Mouse (Mus musculus) lung, embryonic 16.5 days (tissue): ENCODE results near the gene Cdca7l. TPM values are rescaled to one million over a fixed set of nuclear protein-coding genes. Genes with fewer than 3 reads are reported as not detected.
A peak's percentile ranks its signal among the peaks of the same experiment; 100 is the strongest.

ENCODE experiments used
- ATAC-seq: fragments of 200-750 bp; cut with Nextera tagmentation; 2 replicates; pipeline ENCODE4 v1.8.0; 2017; ENCODE audit warnings: low read depth, mild to moderate bottlenecking, moderate library complexity
- H3K27ac ChIP-seq: fragments of 300-500 bp; sonication (generic); 2 replicates; pipeline ENCODE4 v1.5.1; 2014; ENCODE audit warnings: mild to moderate bottlenecking, control low read depth, low read length
- H3K27me3 ChIP-seq: fragments of 300-500 bp; sonication (generic); 2 replicates; pipeline ENCODE4 v1.6.1; 2014; ENCODE audit warnings: low read depth, low read length, mixed read lengths; ENCODE audit not compliant: control insufficient read depth, insufficient read depth
- H3K36me3 ChIP-seq: fragments of 300-500 bp; sonication (generic); 2 replicates; pipeline ENCODE4 v1.6.1; 2014; ENCODE audit warnings: low read length; ENCODE audit not compliant: control insufficient read depth, insufficient read depth
- H3K4me1 ChIP-seq: fragments of 300-500 bp; sonication (generic); replicated peaks from 2 replicates; pipeline ENCODE4 v1.6.1; 2014; ENCODE audit warnings: low read length, mixed read lengths; ENCODE audit not compliant: control insufficient read depth, insufficient read depth
- H3K4me2 ChIP-seq: fragments of 300-500 bp; sonication (generic); 2 replicates; pipeline ENCODE4 v1.6.1; 2014; ENCODE audit warnings: low read depth, low read length, control low read depth
- H3K4me3 ChIP-seq: fragments of 300-500 bp; sonication (generic); 2 replicates; pipeline ENCODE4 v1.5.1; 2014; ENCODE audit warnings: mild to moderate bottlenecking, low read length, control low read depth
- H3K9ac ChIP-seq: fragments of 300-500 bp; sonication (generic); 2 replicates; pipeline ENCODE4 v1.6.1; 2014; ENCODE audit warnings: low read length, control low read depth
- H3K9me3 ChIP-seq: fragments of 300-500 bp; sonication (generic); 2 replicates; pipeline ENCODE4 v1.6.1; 2016; ENCODE audit warnings: low read length; ENCODE audit not compliant: control insufficient read depth
- WGBS: fragments of 180-500 bp; shearing (Covaris S2); extraction: QIAGEN DNeasy Blood & Tissue Kit; methylation state at CpG from one replicate; pipeline ENCODE4 v1.1.7; 2014; 5-methylcytosine and 5-hydroxymethylcytosine counted together
- polyA plus RNA-seq: library from polyadenylated mRNA; unstranded; fragments of >200 nt; fragmentation: Nextera tagmentation; extraction: Ambion mirVana; gene quantifications from 2 replicates; pipeline ENCODE4 v1.2.1, GENCODE M21; 2015

The Cdca7l gene
- polyA plus RNA-seq, 1 experiment from 2014 or later = 54.6 TPM

DNA sequence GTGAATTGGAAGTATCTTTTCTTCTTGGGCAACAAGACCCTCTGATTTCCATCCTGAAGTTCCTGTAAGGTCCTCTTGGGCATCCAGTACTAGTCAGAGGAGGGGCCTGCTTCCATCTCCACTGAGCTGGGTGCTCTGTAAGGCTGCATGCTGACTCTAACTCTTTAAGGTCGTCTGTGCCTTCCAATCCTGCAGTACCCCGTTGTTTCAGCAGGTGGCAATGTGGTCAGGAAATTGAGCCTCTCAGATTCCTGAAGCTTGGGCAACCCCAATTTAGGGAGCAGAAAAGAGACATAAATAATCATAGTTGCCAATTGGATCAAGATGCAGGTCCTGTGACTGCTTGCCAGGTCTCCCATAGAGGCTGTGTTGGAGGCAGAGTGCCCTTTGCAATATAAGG lies 31.5 kb upstream of the Cdca7l start:
- no peak overlapping the region for H3K9ac ChIP-seq
- ATAC-seq = peak; percentile 57; the same call in 1 of the 2 replicates
- H3K4me3 ChIP-seq = no peak overlapping the region
- no peaks in the 10 kb centered on the region for H3K36me3 ChIP-seq
- H3K9me3 ChIP-seq = no peaks in the 10 kb centered on the region
- 0% methylated on average over 2 of the region's 2 CpGs for WGBS
- H3K27ac ChIP-seq = no peak overlapping the region
- no peaks in the 10 kb centered on the region for H3K4me1 ChIP-seq
- no peaks in the 10 kb centered on the region for H3K27me3 ChIP-seq
- no peak overlapping the region for H3K4me2 ChIP-seq

DNA sequence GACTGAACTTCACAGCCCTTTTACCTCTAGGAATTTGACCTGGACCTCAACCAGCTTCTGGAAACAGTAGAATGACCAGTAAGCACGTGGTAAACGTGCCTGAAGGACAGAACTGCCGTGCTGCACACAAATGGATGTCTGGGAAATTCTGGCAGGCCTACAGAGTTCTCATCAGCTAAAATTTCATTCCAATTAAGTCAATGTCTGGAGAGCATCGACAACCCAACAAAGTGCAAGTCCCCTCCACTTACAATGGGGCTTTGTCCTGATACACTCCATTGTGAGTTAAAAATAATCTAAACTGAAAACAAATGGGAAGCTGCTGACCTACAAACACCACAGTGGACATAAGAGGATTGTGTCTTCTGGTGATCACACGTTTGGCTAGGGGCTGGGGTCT lies 27.2 kb upstream of the Cdca7l start:
- WGBS = 43% methylated on average over 5 of the region's 5 CpGs
- ATAC-seq = no peak
- no peaks in the 10 kb centered on the region for H3K4me1 ChIP-seq
- H3K9ac ChIP-seq = no peak overlapping the region
- no peak overlapping the region for H3K4me2 ChIP-seq
- H3K27ac ChIP-seq = no peak overlapping the region
- H3K27me3 ChIP-seq = no peaks in the 10 kb centered on the region
- no peaks in the 10 kb centered on the region for H3K9me3 ChIP-seq
- no peaks in the 10 kb centered on the region for H3K36me3 ChIP-seq
- no peak overlapping the region for H3K4me3 ChIP-seq

DNA sequence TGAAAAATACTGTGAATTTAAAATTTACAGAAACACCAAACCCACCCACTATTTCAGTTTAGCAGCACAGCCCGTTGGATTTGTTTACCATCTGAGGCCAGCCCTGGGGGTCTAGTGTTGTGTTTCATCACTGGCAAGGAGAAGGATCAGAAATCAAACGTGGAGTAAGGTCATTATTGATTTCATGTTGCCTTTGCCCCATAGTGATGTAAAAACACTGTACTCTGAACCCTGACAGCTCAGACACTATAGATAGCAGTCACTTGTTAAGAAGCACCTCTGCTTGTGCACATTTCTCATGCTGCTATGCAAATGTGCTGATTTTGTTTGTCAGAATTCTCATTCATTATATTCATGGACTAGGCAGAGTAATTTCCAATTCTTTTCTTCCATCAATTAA lies 22.7 kb upstream of the Cdca7l start:
- no peak overlapping the region for H3K9ac ChIP-seq
- no peaks in the 10 kb centered on the region for H3K9me3 ChIP-seq
- WGBS = 22% methylated on average over 2 of the region's 2 CpGs

DNA sequence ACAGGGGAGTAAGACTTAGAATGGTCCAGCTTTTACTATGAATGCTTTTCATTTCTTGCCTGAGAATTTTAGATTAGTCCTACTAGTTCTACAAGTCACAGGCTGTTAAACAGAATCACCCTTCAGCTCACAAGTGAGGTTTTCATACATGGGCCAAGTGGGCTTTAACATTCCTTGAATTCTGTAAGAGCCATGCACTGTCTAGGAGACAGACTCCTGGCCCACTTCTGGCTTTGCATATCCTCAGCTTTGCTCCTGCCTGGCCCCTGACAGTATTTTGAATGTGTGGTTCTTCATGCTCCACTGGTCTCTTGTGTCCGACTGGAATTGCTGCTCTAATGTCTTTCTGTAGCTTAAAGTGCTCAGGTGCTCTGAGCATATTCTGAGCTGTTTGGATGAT lies 20.7 kb upstream of the Cdca7l start:
- Histone ChIP-seq H3K4me3 (no peak overlapping the region), H3K9me3 (no peaks in the 10 kb centered on the region), H3K9ac (no peak overlapping the region), H3K27ac (no peak overlapping the region), H3K36me3 (no peaks in the 10 kb centered on the region), H3K27me3 (no peaks in the 10 kb centered on the region), H3K4me1 (no peaks in the 10 kb centered on the region), H3K4me2 (no peak overlapping the region)
- 58% methylated on average over 1 of the region's 1 CpGs for WGBS
- no peak for ATAC-seq

More for the DNA sequence above, 22.7 kb upstream of the Cdca7l start:
- Histone ChIP-seq H3K27me3 (no peaks in the 10 kb centered on the region), H3K4me3 (no peak overlapping the region), H3K4me2 (no peak overlapping the region), H3K4me1 (no peaks in the 10 kb centered on the region), H3K36me3 (no peaks in the 10 kb centered on the region), H3K27ac (no peak overlapping the region)
- no peak for ATAC-seq

DNA sequence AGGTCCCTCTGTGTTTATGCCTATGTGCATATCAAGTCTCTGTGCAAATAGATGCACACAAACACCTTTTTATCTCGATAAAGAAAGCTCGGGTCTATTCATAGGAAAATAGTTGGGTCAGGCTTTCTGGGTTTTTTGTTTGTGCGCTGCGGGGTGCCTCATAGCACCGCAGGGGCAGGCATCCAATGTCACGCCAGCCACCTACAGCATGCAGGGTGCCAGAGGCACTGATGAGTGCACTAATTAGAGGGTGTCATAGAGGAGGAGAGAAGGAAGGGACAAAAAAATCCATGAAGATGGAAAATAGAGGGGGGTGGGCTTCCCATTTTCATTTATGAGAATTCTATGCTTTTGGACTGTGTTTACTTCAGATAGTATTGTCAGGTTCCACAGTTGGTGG lies 17.5 kb upstream of the Cdca7l start:
- 32% methylated on average over 6 of the region's 6 CpGs for WGBS
- no peak for ATAC-seq
- H3K36me3 ChIP-seq = no peaks in the 10 kb centered on the region

DNA sequence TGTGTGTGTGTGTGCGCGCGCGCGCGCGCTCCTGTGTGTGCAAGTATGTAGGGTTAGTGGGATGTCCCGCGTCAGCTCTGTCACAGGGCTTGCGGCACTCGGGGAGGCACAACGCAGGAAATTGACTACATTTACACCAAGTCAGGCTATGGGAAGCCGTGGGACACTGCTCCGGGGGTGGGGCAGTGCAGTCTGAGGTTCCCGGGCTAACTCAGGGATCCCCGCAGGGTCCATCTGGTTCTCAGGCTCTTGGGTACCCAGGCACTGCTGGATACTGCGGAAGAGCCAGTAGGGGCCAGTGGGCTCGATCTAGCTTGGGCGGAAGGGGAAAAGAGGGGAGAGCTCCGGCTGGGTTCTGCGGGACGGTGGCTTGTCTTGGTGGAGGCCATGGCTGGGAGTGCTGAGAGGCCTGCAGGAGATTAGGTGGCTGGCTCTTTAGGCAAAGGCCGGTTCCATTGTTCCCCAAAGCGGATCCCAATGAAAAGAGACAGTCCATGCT lies 15.5 kb upstream of the Cdca7l start:
- Histone ChIP-seq H3K9me3 (no peaks in the 10 kb centered on the region), H3K36me3 (no peaks in the 10 kb centered on the region), H3K27me3 (no peaks in the 10 kb centered on the region), H3K4me3 (peak overlapping the region; percentile 28), H3K4me1 (no peaks in the 10 kb centered on the region; the same call in 1 of the 2 replicates), H3K9ac (no peak overlapping the region; the same call in 1 of the 2 replicates), H3K4me2 (peak overlapping the region; percentile 56), H3K27ac (no peak overlapping the region)
- WGBS = 17% methylated on average over 24 of the region's 24 CpGs
- no peak for ATAC-seq

More for the DNA sequence above, 17.5 kb upstream of the Cdca7l start:
- Histone ChIP-seq H3K4me2 (no peak overlapping the region), H3K27me3 (no peaks in the 10 kb centered on the region), H3K9me3 (no peaks in the 10 kb centered on the region), H3K9ac (no peak overlapping the region), H3K27ac (no peak overlapping the region), H3K4me3 (no peak overlapping the region), H3K4me1 (no peaks in the 10 kb centered on the region; the same call in 1 of the 2 replicates)

GRCm38 (mm10) chr12:117789017-117789416 lies 15.1 kb upstream of the Cdca7l start:
- Histone ChIP-seq H3K27ac (no peak overlapping the region), H3K27me3 (no peaks in the 10 kb centered on the region), H3K9me3 (no peaks in the 10 kb centered on the region), H3K4me3 (no peak overlapping the region), H3K4me1 (no peaks in the 10 kb centered on the region; the same call in 1 of the 2 replicates), H3K9ac (no peak overlapping the region), H3K4me2 (no peak overlapping the region), H3K36me3 (no peaks in the 10 kb centered on the region)
- 49% methylated on average over 7 of the region's 7 CpGs for WGBS
- no peak for ATAC-seq

- H3K4me3 ChIP-seq = no peak overlapping the region
- ATAC-seq = no peak
- H3K36me3 ChIP-seq = no peaks in the 10 kb centered on the region
- no peaks in the 10 kb centered on the region for H3K9me3 ChIP-seq
- H3K4me1 ChIP-seq = no peaks in the 10 kb centered on the region
- no peaks in the 10 kb centered on the region for H3K27me3 ChIP-seq
- WGBS = 77% methylated on average over 4 of the region's 4 CpGs
- H3K4me2 ChIP-seq = no peak overlapping the region
- no peak overlapping the region for H3K9ac ChIP-seq
- no peak overlapping the region for H3K27ac ChIP-seq
These were observed 8.8 kb upstream of the Cdca7l start for GRCm38 (mm10) chr12:117795303-117795702.

GRCm38 (mm10) chr12:117805576-117805975 lies 1.5 kb downstream of the Cdca7l start:
- Histone ChIP-seq H3K4me1 (no peaks in the 10 kb centered on the region; the same call in 1 of the 2 replicates), H3K27ac (no peak overlapping the region), H3K4me2 (no peak overlapping the region), H3K9me3 (no peaks in the 10 kb centered on the region), H3K9ac (no peak overlapping the region), H3K4me3 (no peak overlapping the region), H3K27me3 (no peaks in the 10 kb centered on the region), H3K36me3 (no peaks in the 10 kb centered on the region)
- no peak for ATAC-seq
- 76% methylated on average over 4 of the region's 4 CpGs for WGBS

GRCm38 (mm10) chr12:117806007-117806451 lies 1.9 kb downstream of the Cdca7l start:
- Histone ChIP-seq H3K9ac (no peak overlapping the region), H3K27me3 (no peaks in the 10 kb centered on the region), H3K4me1 (no peaks in the 10 kb centered on the region; the same call in 1 of the 2 replicates), H3K4me3 (no peak overlapping the region), H3K27ac (no peak overlapping the region), H3K4me2 (no peak overlapping the region), H3K9me3 (no peaks in the 10 kb centered on the region), H3K36me3 (no peaks in the 10 kb centered on the region)
- no peak for ATAC-seq
- WGBS = 54% methylated on average over 12 of the region's 12 CpGs
